Mouse (Mus musculus) heart, embryonic 11.5 days (tissue): ENCODE measurements around the gene Ptpn23. TPM values are rescaled to one million over a fixed set of nuclear protein-coding genes. Genes with fewer than 3 reads are reported as not detected.
A peak's percentile ranks its signal among the peaks of the same experiment; 100 is the strongest.

Source experiments
- ATAC-seq: fragments of 200-750 bp; cut with Nextera tagmentation; replicated peaks from 2 replicates; pipeline ENCODE4 v1.8.0; 2017; ENCODE audit warnings: moderate library complexity; ENCODE audit not compliant: insufficient number of reproducible peaks, low FRiP score, low TSS enrichment
- H3K27ac ChIP-seq: fragments of 300-500 bp; sonication (generic); 2 replicates; pipeline ENCODE4 v1.5.1; 2014; ENCODE audit warnings: mild to moderate bottlenecking, low read depth, low read length
- H3K27me3 ChIP-seq: fragments of 300-500 bp; sonication (generic); 2 replicates; pipeline ENCODE4 v1.6.1; 2014; ENCODE audit warnings: mild to moderate bottlenecking, low read length, mixed read lengths; ENCODE audit not compliant: control insufficient read depth, insufficient read depth
- H3K36me3 ChIP-seq: fragments of 300-500 bp; sonication (generic); 2 replicates; pipeline ENCODE4 v1.6.1; 2014; ENCODE audit warnings: mild to moderate bottlenecking, low read length, moderate library complexity, mixed read lengths; ENCODE audit not compliant: control insufficient read depth, insufficient read depth
- H3K4me1 ChIP-seq: fragments of 300-500 bp; sonication (generic); 2 replicates; pipeline ENCODE4 v1.6.1; 2014; ENCODE audit warnings: low read length; ENCODE audit not compliant: control insufficient read depth, insufficient read depth
- H3K4me2 ChIP-seq: fragments of 300-500 bp; sonication (generic); 2 replicates; pipeline ENCODE4 v1.6.1; 2014; ENCODE audit warnings: mild to moderate bottlenecking, moderate library complexity
- H3K4me3 ChIP-seq: fragments of 300-500 bp; sonication (generic); 2 replicates; pipeline ENCODE4 v1.5.1; 2014; ENCODE audit warnings: low read depth, low read length
- H3K9ac ChIP-seq: fragments of 300-500 bp; sonication (generic); 2 replicates; pipeline ENCODE4 v1.6.1; 2014; ENCODE audit warnings: mild to moderate bottlenecking, low read depth, low read length, moderate library complexity
- H3K9me3 ChIP-seq: fragments of 300-500 bp; sonication (generic); replicated peaks from 2 replicates; pipeline ENCODE4 v1.6.1; 2016; ENCODE audit warnings: low read length; ENCODE audit not compliant: control insufficient read depth
- WGBS: fragments of 180-500 bp; shearing (Covaris S2); extraction: QIAGEN DNeasy Blood & Tissue Kit; methylation state at CpG from one replicate; pipeline ENCODE4 v1.1.7; 2014; ENCODE audit not compliant: insufficient replicate concordance; 5-methylcytosine and 5-hydroxymethylcytosine counted together
- polyA plus RNA-seq: library from polyadenylated mRNA; unstranded; fragments of >200 nt; fragmentation: Nextera tagmentation; extraction: Ambion mirVana; gene quantifications from 2 replicates; pipeline ENCODE4 v1.2.1, GENCODE M21; 2014

Ptpn23 gene
- polyA plus RNA-seq: 11.7 and 14.1 TPM in 2 replicates

DNA sequence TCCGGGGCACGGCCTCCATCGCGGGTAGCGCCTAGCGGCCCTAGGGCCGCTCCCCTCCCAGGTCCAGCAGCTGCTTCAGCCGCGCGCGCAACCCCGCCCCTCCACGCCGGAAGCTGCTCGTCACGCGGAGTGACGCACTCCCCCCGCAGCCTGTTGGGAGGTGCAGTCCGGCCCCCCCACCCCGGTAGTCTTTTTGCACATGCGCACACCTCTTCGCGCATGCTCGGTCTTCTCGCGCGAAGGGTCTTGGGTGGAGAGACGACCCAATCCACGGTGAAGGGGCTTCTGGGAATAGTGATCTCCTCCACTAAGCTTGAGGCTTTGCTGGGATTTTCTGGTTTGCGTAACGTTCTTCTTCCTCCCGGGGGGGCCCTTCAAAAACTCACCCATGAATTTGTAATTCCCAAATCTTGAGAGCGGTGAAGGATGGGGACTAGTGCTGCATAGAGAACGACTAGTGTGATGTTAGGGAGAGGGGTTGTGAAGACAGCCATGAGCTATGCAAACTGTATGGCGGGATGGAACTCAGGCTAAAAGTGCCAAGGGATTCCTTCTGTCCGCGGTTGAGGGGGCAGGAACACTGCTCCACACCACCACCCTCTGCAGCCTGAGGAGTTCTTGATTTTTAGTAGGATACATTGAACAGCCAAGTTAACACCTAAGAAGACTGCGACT, at the start of gene Ptpn23:
Gene Ptpn23, minus strand, starts transcription at position 115 of the 675 bp plus-strand sequence.
- WGBS: under 1% methylated on average over 39 of the region's 39 CpGs
- Histone ChIP-seq H3K9ac (peak within 1 kb of the TSS; percentile 86), H3K36me3 (no peaks in the 10 kb centered on the region), H3K27ac (peak within 1 kb of the TSS; percentile 73), H3K9me3 (no peaks in the 10 kb centered on the region), H3K4me1 (peaks cover 7% of the 10 kb centered on the region), H3K4me3 (peak within 1 kb of the TSS; percentile 92), H3K4me2 (peak within 1 kb of the TSS; percentile 78), H3K27me3 (no peaks in the 10 kb centered on the region)
- peak; percentile 94 for ATAC-seq

GRCm38 (mm10) chr9:110452523-110452922, 44.5 kb upstream of the Ptpn23 start:
- H3K27ac ChIP-seq: no peak overlapping the region
- no peaks in the 10 kb centered on the region for H3K4me1 ChIP-seq
- no peak overlapping the region for H3K4me3 ChIP-seq
- no peaks in the 10 kb centered on the region for H3K27me3 ChIP-seq
- ATAC-seq: no peak
- no peaks in the 10 kb centered on the region for H3K36me3 ChIP-seq
- no peak overlapping the region for H3K9ac ChIP-seq
- H3K4me2 ChIP-seq: no peak overlapping the region
- no peaks in the 10 kb centered on the region for H3K9me3 ChIP-seq
- 74% methylated on average over 3 of the region's 3 CpGs for WGBS

- Histone ChIP-seq H3K4me1 (no peaks in the 10 kb centered on the region), H3K9ac (no peak overlapping the region), H3K9me3 (no peaks in the 10 kb centered on the region), H3K27me3 (no peaks in the 10 kb centered on the region), H3K27ac (no peak overlapping the region), H3K36me3 (no peaks in the 10 kb centered on the region), H3K4me3 (no peak overlapping the region), H3K4me2 (no peak overlapping the region)
- ATAC-seq: 0 out of 2 replicates have a peak, but pooled peaks have one; percentile 22
- 32% methylated on average over 11 of the region's 11 CpGs for WGBS
These were observed 41.0 kb upstream of the Ptpn23 start for GRCm38 (mm10) chr9:110448857-110449617.

- Histone ChIP-seq H3K4me2 (no peak overlapping the region), H3K9ac (no peak overlapping the region), H3K27me3 (no peaks in the 10 kb centered on the region), H3K27ac (no peak overlapping the region), H3K9me3 (no peaks in the 10 kb centered on the region), H3K36me3 (no peaks in the 10 kb centered on the region), H3K4me1 (no peaks in the 10 kb centered on the region), H3K4me3 (no peak overlapping the region)
- no peak for ATAC-seq
- 76% methylated on average over 15 of the region's 15 CpGs for WGBS
These were observed 40.3 kb upstream of the Ptpn23 start for GRCm38 (mm10) chr9:110448356-110448755.

DNA sequence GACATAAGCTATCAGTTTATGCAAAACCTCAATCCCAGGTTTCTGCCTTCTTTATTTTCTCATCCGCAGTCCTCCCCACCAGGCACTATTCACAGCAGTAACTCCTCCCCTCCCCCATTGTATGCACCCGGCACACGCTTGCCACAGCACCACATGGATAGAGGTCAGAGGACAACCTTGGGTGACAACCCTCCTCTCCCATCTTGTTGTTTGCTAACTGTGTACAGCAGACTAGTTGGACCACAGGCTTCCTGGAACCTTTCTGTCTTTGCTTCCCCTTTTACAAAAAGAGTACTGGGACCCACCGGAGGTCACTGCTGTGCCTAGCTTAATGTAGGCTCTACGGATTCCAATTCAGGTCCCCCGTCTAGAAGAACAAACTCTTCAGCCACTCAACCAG, 32.5 kb upstream of the Ptpn23 start:
- Histone ChIP-seq H3K4me2 (no peak overlapping the region), H3K27ac (no peak overlapping the region), H3K9ac (no peak overlapping the region), H3K4me3 (no peak overlapping the region), H3K36me3 (peaks cover 7% of the 10 kb centered on the region; the same call in 1 of the 2 replicates), H3K4me1 (no peaks in the 10 kb centered on the region), H3K27me3 (no peaks in the 10 kb centered on the region), H3K9me3 (no peaks in the 10 kb centered on the region)
- ATAC-seq: no peak
- WGBS: 86% methylated on average over 6 of the region's 6 CpGs

GRCm38 (mm10) chr9:110440049-110440448, 32.0 kb upstream of the Ptpn23 start:
- Histone ChIP-seq H3K4me3 (no peak overlapping the region), H3K9me3 (no peaks in the 10 kb centered on the region), H3K4me1 (no peaks in the 10 kb centered on the region), H3K36me3 (peaks cover 7% of the 10 kb centered on the region; the same call in 1 of the 2 replicates), H3K4me2 (no peak overlapping the region), H3K27me3 (no peaks in the 10 kb centered on the region), H3K9ac (no peak overlapping the region), H3K27ac (no peak overlapping the region)
- WGBS: 69% methylated on average over 4 of the region's 5 CpGs
- no peak for ATAC-seq

- Histone ChIP-seq H3K4me2 (no peak overlapping the region), H3K36me3 (0 out of 2 replicates have a peak, but pooled peaks cover 2% of the 10 kb centered on the region), H3K9ac (no peak overlapping the region), H3K27me3 (no peaks in the 10 kb centered on the region), H3K27ac (no peak overlapping the region), H3K4me3 (no peak overlapping the region), H3K4me1 (peaks cover 2% of the 10 kb centered on the region; the same call in 1 of the 2 replicates), H3K9me3 (no peaks in the 10 kb centered on the region)
- no peak for ATAC-seq
- 95% methylated on average over 11 of the region's 11 CpGs for WGBS
These were observed 28.0 kb upstream of the Ptpn23 start for GRCm38 (mm10) chr9:110436041-110436440.

GRCm38 (mm10) chr9:110433045-110433444, 25.0 kb upstream of the Ptpn23 start:
- Histone ChIP-seq H3K9me3 (no peaks in the 10 kb centered on the region), H3K27ac (no peak overlapping the region), H3K9ac (no peak overlapping the region), H3K4me1 (peaks cover 2% of the 10 kb centered on the region; the same call in 1 of the 2 replicates), H3K4me3 (no peak overlapping the region), H3K4me2 (no peak overlapping the region), H3K36me3 (peaks cover 9% of the 10 kb centered on the region; the same call in 1 of the 2 replicates), H3K27me3 (no peaks in the 10 kb centered on the region)
- ATAC-seq: no peak
- 87% methylated on average over 2 of the region's 2 CpGs for WGBS
